Mouse (Mus musculus) stomach, embryonic 14.5 days (tissue): Measurements from ENCODE around the gene Gm5447. TPM values are rescaled to one million over a fixed set of nuclear protein-coding genes. Genes with fewer than 3 reads are reported as not detected.

ENCODE experiments used
- ATAC-seq: fragments of 200-750 bp; cut with Nextera tagmentation; 2 replicates; pipeline ENCODE4 v1.8.0; 2017; ENCODE audit warnings: low read depth, moderate TSS enrichment; ENCODE audit not compliant: insufficient number of reproducible peaks, insufficient read depth, low FRiP score
- H3K27ac ChIP-seq: fragments of 300-500 bp; sonication (generic); 2 replicates; pipeline ENCODE4 v1.5.1; 2014; ENCODE audit warnings: mild to moderate bottlenecking, low read length, moderate library complexity, mixed read lengths
- H3K27me3 ChIP-seq: fragments of 300-500 bp; sonication (generic); 2 replicates; pipeline ENCODE4 v1.6.1; 2014; ENCODE audit warnings: low read length, control low read depth, mixed read lengths; ENCODE audit not compliant: control insufficient read depth, insufficient read depth
- H3K36me3 ChIP-seq: fragments of 300-500 bp; sonication (generic); 2 replicates; pipeline ENCODE4 v1.6.1; 2014; ENCODE audit warnings: mild to moderate bottlenecking, control low read depth, low read length, moderate library complexity, mixed read lengths; ENCODE audit not compliant: control insufficient read depth, insufficient read depth
- H3K4me1 ChIP-seq: fragments of 300-500 bp; sonication (generic); 2 replicates; pipeline ENCODE4 v1.6.1; 2014; ENCODE audit warnings: low read length, control low read depth, mixed read lengths; ENCODE audit not compliant: control insufficient read depth, insufficient read depth
- H3K4me2 ChIP-seq: fragments of 300-500 bp; sonication (generic); replicated peaks from 2 replicates; pipeline ENCODE4 v1.6.1; 2014; ENCODE audit warnings: low read depth, low read length, control low read depth
- H3K4me3 ChIP-seq: fragments of 300-500 bp; sonication (generic); 2 replicates; pipeline ENCODE4 v1.5.1; 2014; ENCODE audit warnings: low read depth, low read length, control low read depth
- H3K9ac ChIP-seq: fragments of 300-500 bp; sonication (generic); replicated peaks from 2 replicates; pipeline ENCODE4 v1.6.1; 2014; ENCODE audit warnings: low read depth, mild to moderate bottlenecking, control low read depth, low read length, moderate library complexity, mixed read lengths
- H3K9me3 ChIP-seq: fragments of 300-500 bp; sonication (generic); 2 replicates; pipeline ENCODE4 v1.6.1; 2016; ENCODE audit warnings: low read depth, low read length, control low read depth; ENCODE audit not compliant: control insufficient read depth
- WGBS: fragments of 180-500 bp; shearing (Covaris S2); extraction: QIAGEN DNeasy Blood & Tissue Kit; methylation state at CpG from one replicate; pipeline ENCODE4 v1.1.7; 2014; 5-methylcytosine and 5-hydroxymethylcytosine counted together
- polyA plus RNA-seq: library from polyadenylated mRNA; unstranded; fragments of >200 nt; fragmentation: Nextera tagmentation; extraction: Ambion mirVana; gene quantifications from 2 replicates; pipeline ENCODE4 v1.2.1, GENCODE M21; 2014

The Gm5447 gene
- polyA plus RNA-seq, 1 experiment from 2014 or later: 0.13 TPM

- WGBS: 92% methylated on average over 9 of the region's 9 CpGs
Observed at GRCm38 (mm10) chr13:30949181-30949580, 24.8 kb upstream of the Gm5447 start.

GRCm38 (mm10) chr13:30952044-30952443 lies 22.0 kb upstream of the Gm5447 start:
- Histone ChIP-seq H3K4me3 (no peak overlapping the region), H3K4me2 (no peak overlapping the region), H3K36me3 (no peaks in the 10 kb centered on the region), H3K4me1 (peaks cover 5% of the 10 kb centered on the region; the same call in 1 of the 2 replicates), H3K27me3 (no peaks in the 10 kb centered on the region), H3K27ac (no peak overlapping the region), H3K9ac (no peak overlapping the region), H3K9me3 (no peaks in the 10 kb centered on the region)
- ATAC-seq: no peak
- 82% methylated on average over 2 of the region's 2 CpGs for WGBS

More at GRCm38 (mm10) chr13:30949181-30949580, 24.8 kb upstream of the Gm5447 start:
- Histone ChIP-seq H3K36me3 (no peaks in the 10 kb centered on the region), H3K4me2 (no peak overlapping the region), H3K9ac (no peak overlapping the region), H3K9me3 (no peaks in the 10 kb centered on the region), H3K4me3 (no peak overlapping the region), H3K27ac (no peak overlapping the region), H3K4me1 (peaks cover 7% of the 10 kb centered on the region; the same call in 1 of the 2 replicates), H3K27me3 (no peaks in the 10 kb centered on the region)
- no peak for ATAC-seq

- no peak overlapping the region for H3K27ac ChIP-seq
- no peaks in the 10 kb centered on the region for H3K9me3 ChIP-seq
- no peak overlapping the region for H3K9ac ChIP-seq
- H3K36me3 ChIP-seq: no peaks in the 10 kb centered on the region
- H3K4me2 ChIP-seq: no peak overlapping the region
- H3K4me1 ChIP-seq: no peaks in the 10 kb centered on the region
- no peaks in the 10 kb centered on the region for H3K27me3 ChIP-seq
- H3K4me3 ChIP-seq: no peak overlapping the region
- ATAC-seq: no peak
- WGBS: 28% methylated on average over 1 of the region's 1 CpGs
Observed at GRCm38 (mm10) chr13:30953580-30953979, 20.4 kb upstream of the Gm5447 start.

- H3K27me3 ChIP-seq: no peaks in the 10 kb centered on the region
- no peak overlapping the region for H3K4me3 ChIP-seq
- no peak overlapping the region for H3K27ac ChIP-seq
- H3K4me1 ChIP-seq: peaks cover 3% of the 10 kb centered on the region; the same call in 1 of the 2 replicates
- WGBS: 86% methylated on average over 2 of the region's 2 CpGs
- no peak overlapping the region for H3K4me2 ChIP-seq
- no peak overlapping the region for H3K9ac ChIP-seq
- H3K36me3 ChIP-seq: no peaks in the 10 kb centered on the region
- H3K9me3 ChIP-seq: no peaks in the 10 kb centered on the region
- ATAC-seq: no peak
Observed at GRCm38 (mm10) chr13:30960714-30961113, 13.3 kb upstream of the Gm5447 start.

GRCm38 (mm10) chr13:30961932-30962331 lies 12.1 kb upstream of the Gm5447 start:
- WGBS: 55% methylated on average over 2 of the region's 2 CpGs
- ATAC-seq: no peak
- Histone ChIP-seq H3K4me2 (no peak overlapping the region), H3K36me3 (no peaks in the 10 kb centered on the region), H3K4me3 (no peak overlapping the region), H3K4me1 (peaks cover 7% of the 10 kb centered on the region; the same call in 1 of the 2 replicates), H3K9me3 (no peaks in the 10 kb centered on the region), H3K27ac (no peak overlapping the region), H3K9ac (no peak overlapping the region), H3K27me3 (no peaks in the 10 kb centered on the region)

DNA sequence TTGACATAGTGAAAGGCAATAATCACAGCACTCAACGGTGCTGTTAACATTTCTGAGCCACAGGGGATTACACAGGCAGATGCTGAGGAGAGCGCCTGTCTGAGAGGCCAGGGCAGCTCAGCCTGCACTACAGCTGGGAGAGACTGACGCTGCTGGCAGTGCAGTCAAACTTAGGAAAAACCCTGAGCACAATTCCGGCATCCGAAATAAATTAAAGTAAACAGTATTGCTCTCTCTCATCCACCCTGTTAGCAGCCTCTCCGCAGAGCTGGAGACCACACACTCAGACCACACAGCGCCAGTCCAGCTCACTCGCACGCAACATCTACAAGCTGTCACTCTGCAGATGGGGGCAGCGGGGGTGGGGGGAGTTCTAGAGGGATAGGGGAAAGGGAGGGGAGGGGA lies 7.5 kb upstream of the Gm5447 start:
- peak overlapping the region; percentile 10; the same call in 1 of the 2 replicates for H3K4me2 ChIP-seq
- H3K4me3 ChIP-seq: no peak overlapping the region
- no peak overlapping the region for H3K9ac ChIP-seq
- no peaks in the 10 kb centered on the region for H3K36me3 ChIP-seq
- H3K27me3 ChIP-seq: no peaks in the 10 kb centered on the region
- H3K27ac ChIP-seq: 0 out of 2 replicates have a peak overlapping the region, but pooled peaks have one; percentile 10
- peak; percentile 91; the same call in 1 of the 2 replicates for ATAC-seq
- H3K4me1 ChIP-seq: peaks cover 20% of the 10 kb centered on the region
- WGBS: 13% methylated on average over 10 of the region's 10 CpGs
- H3K9me3 ChIP-seq: no peaks in the 10 kb centered on the region

GRCm38 (mm10) chr13:30968311-30968710 lies 5.7 kb upstream of the Gm5447 start:
- H3K4me1 ChIP-seq: peaks cover 23% of the 10 kb centered on the region
- H3K4me2 ChIP-seq: no peak overlapping the region
- H3K27me3 ChIP-seq: no peaks in the 10 kb centered on the region
- H3K27ac ChIP-seq: no peak overlapping the region
- H3K9me3 ChIP-seq: no peaks in the 10 kb centered on the region
- H3K4me3 ChIP-seq: no peak overlapping the region
- no peak overlapping the region for H3K9ac ChIP-seq
- 42% methylated on average over 4 of the region's 4 CpGs for WGBS
- no peaks in the 10 kb centered on the region for H3K36me3 ChIP-seq
- ATAC-seq: no peak

DNA sequence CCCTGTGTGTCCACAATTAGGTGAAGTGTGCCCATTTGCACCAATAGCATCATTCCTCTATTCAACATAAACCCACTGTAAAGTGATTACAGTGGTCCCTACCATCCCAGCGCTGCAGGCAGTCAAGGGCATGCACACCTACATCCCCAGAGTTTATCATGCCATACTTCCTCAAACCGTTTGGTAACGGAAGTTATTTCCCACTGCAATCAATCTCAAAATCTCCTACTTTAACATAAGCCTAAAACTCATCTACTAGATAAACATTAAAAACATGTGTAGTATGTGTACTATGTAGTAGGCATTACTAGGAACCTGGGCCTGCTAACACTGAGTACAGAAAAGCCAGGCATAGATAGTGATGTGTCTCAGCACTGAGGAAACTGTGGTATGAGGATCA lies 3.0 kb upstream of the Gm5447 start:
- Histone ChIP-seq H3K4me3 (no peak overlapping the region), H3K4me2 (no peak overlapping the region), H3K9ac (no peak overlapping the region), H3K36me3 (no peaks in the 10 kb centered on the region), H3K27me3 (no peaks in the 10 kb centered on the region), H3K27ac (no peak overlapping the region), H3K9me3 (no peaks in the 10 kb centered on the region), H3K4me1 (peaks cover 24% of the 10 kb centered on the region)
- 81% methylated on average over 3 of the region's 3 CpGs for WGBS
- ATAC-seq: no peak

DNA sequence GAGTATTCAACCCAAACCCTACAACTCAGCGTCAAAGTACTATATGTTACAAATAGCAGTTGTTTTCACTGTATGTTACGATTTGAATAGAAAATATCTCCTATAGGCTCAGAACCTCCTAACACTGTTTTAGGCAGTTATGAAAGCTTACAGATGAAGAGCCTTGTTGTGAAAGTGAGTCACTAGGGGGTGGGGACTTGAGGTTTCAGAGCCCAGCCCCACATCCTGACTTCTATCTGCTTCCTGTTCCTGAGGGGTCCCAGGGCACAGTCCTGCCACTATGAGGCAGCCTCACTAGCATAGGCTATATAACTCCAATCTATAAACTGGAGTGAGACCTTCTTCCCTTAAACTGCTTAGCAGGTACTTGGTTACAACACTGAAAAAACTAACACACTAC lies 1.9 kb upstream of the Gm5447 start:
- no peak for ATAC-seq
- no peak overlapping the region for H3K4me2 ChIP-seq
- peaks cover 19% of the 10 kb centered on the region for H3K4me1 ChIP-seq
- no peak overlapping the region for H3K9ac ChIP-seq
- no peak overlapping the region for H3K27ac ChIP-seq
- no peak overlapping the region for H3K4me3 ChIP-seq
- H3K36me3 ChIP-seq: no peaks in the 10 kb centered on the region
- no peaks in the 10 kb centered on the region for H3K27me3 ChIP-seq
- WGBS: 87% methylated on average over 2 of the region's 2 CpGs
- no peaks in the 10 kb centered on the region for H3K9me3 ChIP-seq
